In the genomic region with DNA sequence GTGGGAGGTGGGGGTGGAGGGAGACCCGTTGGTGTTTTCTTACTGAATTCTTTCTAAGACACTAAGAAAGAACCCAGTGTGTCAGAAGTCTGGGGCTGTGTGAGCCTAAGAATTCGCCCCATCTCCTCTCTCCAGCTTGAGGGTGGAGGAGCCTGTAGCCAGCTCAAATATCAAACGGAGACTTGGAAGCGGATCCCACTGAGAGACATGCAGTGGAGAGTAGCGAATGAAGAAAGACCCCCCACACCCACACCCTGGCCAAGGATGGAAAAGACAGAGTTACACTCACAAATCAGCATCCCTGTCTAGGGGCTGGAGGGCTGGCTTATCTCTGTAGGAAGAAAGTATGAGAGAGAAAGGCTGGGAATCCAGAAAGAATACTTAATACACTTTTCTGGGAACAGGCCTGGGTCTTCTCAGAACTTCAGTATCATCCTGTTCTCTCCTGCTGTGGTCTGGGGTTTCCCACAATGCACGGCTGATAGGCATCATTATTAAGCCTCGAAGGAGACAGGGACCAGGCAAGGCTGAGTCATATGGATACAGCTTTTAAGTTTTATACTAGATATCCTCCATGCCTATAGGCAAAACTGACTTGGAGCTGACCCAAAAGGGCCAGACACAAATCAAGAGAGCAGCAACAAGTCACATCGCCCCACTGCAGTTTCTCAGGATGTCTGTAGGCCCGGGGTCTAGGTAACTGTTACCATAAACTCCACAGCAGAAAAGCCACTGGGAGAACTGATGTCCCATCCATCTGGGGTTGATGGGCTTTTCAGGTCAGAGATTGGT, we compare ENCODE assay signal across 12 mouse cellular contexts. TPM values are rescaled to one million over a fixed set of nuclear protein-coding genes. Genes with fewer than 3 reads are reported as not detected.
DNase-seq lines count a peak whose midpoint lies in the region; ATAC-seq lines count a peak whose summit lies in the region.
"Had no signal": no experiment of that assay in that cellular context is flagged by ENCODE, and none has a peak within 500 bp of the region (broad histone marks: within the 10 kb centered on the region; RNA-seq: fewer than 3 reads in every experiment).

No protein-coding gene starts in this region.

- 19% methylated on average over 9 of the region's 9 CpGs for WGBS in kidney, embryonic 16.5 days
- 27% methylated on average over 9 of the region's 9 CpGs for WGBS in intestine, embryonic 15.5 days
- 32% methylated on average over 9 of the region's 9 CpGs for WGBS in stomach, embryonic 15.5 days

- H3K36me3 ChIP-seq in kidney, embryonic 16.5 days (ENCODE audit: insufficient read depth, low read length) = no peaks in the 10 kb centered on the region
- H3K36me3 ChIP-seq in intestine, embryonic 15.5 days = no peaks in the 10 kb centered on the region
- no peaks in the 10 kb centered on the region for H3K36me3 ChIP-seq in stomach, embryonic 15.5 days

- no peak overlapping the region for H3K4me2 ChIP-seq in kidney, embryonic 16.5 days (replicated peaks; ENCODE audit: low read depth, low read length)
- H3K4me2 ChIP-seq in intestine, embryonic 15.5 days (replicated peaks) = no peak overlapping the region
- H3K4me2 ChIP-seq in stomach, embryonic 15.5 days = no peak overlapping the region
- H3K4me2 ChIP-seq: heart, embryonic 11.5 days had no signal

- no peak overlapping the region for H3K9ac ChIP-seq in kidney, embryonic 16.5 days (replicated peaks; ENCODE audit: low read length)
- H3K9ac ChIP-seq in intestine, embryonic 15.5 days = no peak overlapping the region
- no peak overlapping the region for H3K9ac ChIP-seq in stomach, embryonic 15.5 days

- no peaks in the 10 kb centered on the region for H3K9me3 ChIP-seq in kidney, embryonic 16.5 days (ENCODE audit: low read length)
- H3K9me3 ChIP-seq in intestine, embryonic 15.5 days = no peaks in the 10 kb centered on the region
- no peaks in the 10 kb centered on the region for H3K9me3 ChIP-seq in stomach, embryonic 15.5 days

- no peak for DNase-seq in kidney, postnatal 14 days
- peak; percentile 66 for DNase-seq in embryo, embryonic 11 days
- DNase-seq in heart, adult 11 months = no peak
- no peak for DNase-seq in thymus, postnatal 10 days (ENCODE audit: low spot score in 2 of 2)
- DNase-seq: liver; thymus, postnatal 25 days had no signal

- H3K4me3 ChIP-seq in kidney, embryonic 16.5 days (ENCODE audit: low read length) = no peak overlapping the region
- no peak overlapping the region for H3K4me3 ChIP-seq in intestine, embryonic 15.5 days (replicated peaks)
- H3K4me3 ChIP-seq in stomach, embryonic 15.5 days (replicated peaks) = no peak overlapping the region

- H3K27me3 ChIP-seq in kidney, embryonic 16.5 days (ENCODE audit: insufficient read depth, low read length) = no peaks in the 10 kb centered on the region
- no peaks in the 10 kb centered on the region for H3K27me3 ChIP-seq in intestine, embryonic 15.5 days (replicated peaks)
- no peaks in the 10 kb centered on the region for H3K27me3 ChIP-seq in stomach, embryonic 15.5 days (replicated peaks)
- H3K27me3 ChIP-seq: CH12.LX had no signal

- H3K27ac ChIP-seq in kidney, embryonic 16.5 days (ENCODE audit: low read length) = peak overlapping the region; percentile 71
- peak overlapping the region; percentile 76 for H3K27ac ChIP-seq in intestine, embryonic 15.5 days
- H3K27ac ChIP-seq in stomach, embryonic 15.5 days = peak overlapping the region; percentile 62; the same call in 1 of the 2 replicates

- H3K4me1 ChIP-seq in kidney, embryonic 16.5 days (ENCODE audit: insufficient read depth, low read length) = peaks cover 6% of the 10 kb centered on the region; the same call in 1 of the 2 replicates
- no peaks in the 10 kb centered on the region for H3K4me1 ChIP-seq in intestine, embryonic 15.5 days (replicated peaks)
- no peaks in the 10 kb centered on the region for H3K4me1 ChIP-seq in stomach, embryonic 15.5 days

- peak; percentile 86 for ATAC-seq in kidney, embryonic 16.5 days (ENCODE audit: low FRiP score, low TSS enrichment)
- ATAC-seq in intestine, embryonic 15.5 days = peak; percentile 83
- peak; percentile 75 for ATAC-seq in stomach, embryonic 15.5 days (ENCODE audit: insufficient read depth, low FRiP score, low read depth)
- ATAC-seq: hindbrain, embryonic 16.5 days had no signal

RNA-seq across cellular contexts. Expression of a gene that starts 45.5 kb away (rescaled TPM):
- polyA plus RNA-seq in kidney, embryonic 16.5 days (2015; fragmentation: Nextera tagmentation; extraction: Ambion mirVana) = 82.9 and 96.3 TPM in 2 replicates
- 78.0 and 87.9 TPM in 2 replicates for polyA plus RNA-seq in intestine, embryonic 15.5 days (2015; fragmentation: Nextera tagmentation; extraction: Ambion mirVana)
- 54.6 and 63.0 TPM in 2 replicates for polyA plus RNA-seq in stomach, embryonic 15.5 days (2015; fragmentation: Nextera tagmentation; extraction: Ambion mirVana)
